ENCODE assay signal across 7 mouse cellular contexts in genomic region chr11:44470432-44471336, GRCm38 (mm10). TPM values are rescaled to one million over a fixed set of nuclear protein-coding genes. Genes with fewer than 3 reads are reported as not detected.
DNase-seq lines count a peak whose midpoint lies in the region; ATAC-seq and TF ChIP-seq lines count a peak whose summit lies in the region.

TSS of gene Ublcp1 (minus strand) at chr11:44470498.

- ATAC-seq in embryonic facial prominence, embryonic 12.5 days (ENCODE audit: insufficient number of reproducible peaks, insufficient read depth, low FRiP score, low TSS enrichment): peak; percentile 88
- ATAC-seq in limb, embryonic 12.5 days (ENCODE audit: insufficient number of reproducible peaks, insufficient read depth, low FRiP score, low TSS enrichment, low read depth): peak; percentile 90
- peak; percentile 96 for ATAC-seq in midbrain, embryonic 15.5 days (replicated peaks)

- peak within 1 kb of the TSS; percentile 78 for H3K4me3 ChIP-seq in embryonic facial prominence, embryonic 12.5 days
- H3K4me3 ChIP-seq in kidney, adult 2 months (ENCODE audit: insufficient read depth, low read depth, low read length): peak within 1 kb of the TSS; percentile 93
- peak within 1 kb of the TSS; percentile 94 for H3K4me3 ChIP-seq in limb, embryonic 12.5 days (replicated peaks)
- peak within 1 kb of the TSS; percentile 94 for H3K4me3 ChIP-seq in midbrain, embryonic 15.5 days
- H3K4me3 ChIP-seq in spleen, adult 2 months (ENCODE audit: extremely low read depth, insufficient read depth, insufficient read length): peak within 1 kb of the TSS; percentile 91

- no peaks in the 10 kb centered on the region for H3K9me3 ChIP-seq in embryonic facial prominence, embryonic 12.5 days
- H3K9me3 ChIP-seq in limb, embryonic 12.5 days: no peaks in the 10 kb centered on the region
- no peaks in the 10 kb centered on the region for H3K9me3 ChIP-seq in midbrain, embryonic 15.5 days

- H3K4me2 ChIP-seq in embryonic facial prominence, embryonic 12.5 days (replicated peaks): peak within 1 kb of the TSS; percentile 82
- peak within 1 kb of the TSS; percentile 92 for H3K4me2 ChIP-seq in limb, embryonic 12.5 days
- peak within 1 kb of the TSS; percentile 91 for H3K4me2 ChIP-seq in midbrain, embryonic 15.5 days

- no peaks in the 10 kb centered on the region for H3K36me3 ChIP-seq in embryonic facial prominence, embryonic 12.5 days
- H3K36me3 ChIP-seq in kidney, adult 2 months (ENCODE audit: control insufficient read depth, insufficient read depth, low read length): no peaks in the 10 kb centered on the region; the same call in 1 of the 2 replicates
- peaks cover 6% of the 10 kb centered on the region; the same call in 1 of the 2 replicates for H3K36me3 ChIP-seq in limb, embryonic 12.5 days
- H3K36me3 ChIP-seq in midbrain, embryonic 15.5 days (replicated peaks): no peaks in the 10 kb centered on the region; the same call in 1 of the 2 replicates
- peaks cover 2% of the 10 kb centered on the region; the same call in 1 of the 2 replicates for H3K36me3 ChIP-seq in spleen, adult 2 months (ENCODE audit: control insufficient read depth, insufficient read depth, low read length)

- peak within 1 kb of the TSS; percentile 81 for H3K27ac ChIP-seq in embryonic facial prominence, embryonic 12.5 days
- peak within 1 kb of the TSS; percentile 93 for H3K27ac ChIP-seq in kidney, adult 2 months (ENCODE audit: insufficient read depth, low read depth, low read length)
- peak within 1 kb of the TSS; percentile 89 for H3K27ac ChIP-seq in limb, embryonic 12.5 days
- H3K27ac ChIP-seq in midbrain, embryonic 15.5 days: peak within 1 kb of the TSS; percentile 87
- H3K27ac ChIP-seq in spleen, adult 2 months (ENCODE audit: insufficient read depth, low read length): peak within 1 kb of the TSS; percentile 98

- DNase-seq in adrenal gland, postnatal 25 days: peak; percentile 91
- peak; percentile 96 to 97 for DNase-seq in heart, adult 18-20 months
- peak; percentile 97 for DNase-seq in kidney, adult 2 months
- peak; percentile 88 to 94 for DNase-seq in spleen, adult 2 months (ENCODE audit: low read depth in 1 of 2, low spot score in 2 of 2)

- H3K4me1 ChIP-seq in embryonic facial prominence, embryonic 12.5 days: peaks cover 10% of the 10 kb centered on the region
- peaks cover 6% of the 10 kb centered on the region; the same call in 1 of the 2 replicates for H3K4me1 ChIP-seq in kidney, adult 2 months (ENCODE audit: control insufficient read depth, insufficient read depth, low read length)
- H3K4me1 ChIP-seq in limb, embryonic 12.5 days (replicated peaks): peaks cover 18% of the 10 kb centered on the region
- H3K4me1 ChIP-seq in midbrain, embryonic 15.5 days: peaks cover 18% of the 10 kb centered on the region
- H3K4me1 ChIP-seq in spleen, adult 2 months (ENCODE audit: control insufficient read depth, insufficient read depth, insufficient read length): peaks cover 13% of the 10 kb centered on the region

- TF ChIP-seq CTCF in kidney, adult 2 months (conservative IDR thresholded peaks at IDR 0.05; ENCODE audit: insufficient read depth, insufficient read length, low read depth, low read length): no peak
- no peak for TF ChIP-seq CTCF in spleen, adult 2 months (IDR thresholded peaks at IDR 0.05; ENCODE audit: extremely low read depth, insufficient read depth, insufficient read length, insufficient replicate concordance)

- H3K9ac ChIP-seq in embryonic facial prominence, embryonic 12.5 days: peak within 1 kb of the TSS; percentile 71
- H3K9ac ChIP-seq in limb, embryonic 12.5 days (replicated peaks): peak within 1 kb of the TSS; percentile 84
- peak within 1 kb of the TSS; percentile 85 for H3K9ac ChIP-seq in midbrain, embryonic 15.5 days

- TF ChIP-seq POLR2A in kidney, adult 2 months (IDR thresholded peaks at IDR 0.05; ENCODE audit: low read depth, low read length): no peak
- peak; percentile 51 for TF ChIP-seq POLR2A in spleen, adult 2 months (IDR thresholded peaks at IDR 0.05; ENCODE audit: low read depth, low read length)

- under 1% methylated on average over 54 of the region's 54 CpGs for WGBS in embryonic facial prominence, embryonic 12.5 days
- under 1% methylated on average over 54 of the region's 54 CpGs for WGBS in kidney, adult 2 months
- WGBS in limb, embryonic 12.5 days: under 1% methylated on average over 54 of the region's 54 CpGs
- WGBS in midbrain, embryonic 15.5 days: 1% methylated on average over 54 of the region's 54 CpGs
- under 1% methylated on average over 54 of the region's 54 CpGs for WGBS in spleen, adult 2 months

- no peaks in the 10 kb centered on the region for H3K27me3 ChIP-seq in embryonic facial prominence, embryonic 12.5 days
- no peaks in the 10 kb centered on the region for H3K27me3 ChIP-seq in kidney, adult 2 months (replicated peaks; ENCODE audit: control insufficient read depth, insufficient read depth, low read length)
- no peaks in the 10 kb centered on the region for H3K27me3 ChIP-seq in limb, embryonic 12.5 days
- H3K27me3 ChIP-seq in midbrain, embryonic 15.5 days (replicated peaks): no peaks in the 10 kb centered on the region
- H3K27me3 ChIP-seq in spleen, adult 2 months (ENCODE audit: control insufficient read depth, insufficient read depth, low read length): no peaks in the 10 kb centered on the region

RNA-seq across cellular contexts. Expression of gene Ublcp1, which starts in this region (rescaled TPM):
- 48.2 and 49.6 TPM in 2 replicates for total RNA-seq in adrenal gland, postnatal 25 days (2021)
- 65.6 and 73.4 TPM in 2 replicates for polyA plus RNA-seq in embryonic facial prominence, embryonic 12.5 days (2016; fragmentation: Nextera tagmentation; extraction: Ambion mirVana)
- total RNA-seq in heart, adult 18-20 months (2021): 10 to 100 TPM; 36.0 to 40.8 TPM
- polyA plus RNA-seq in kidney, adult 2 months (2012; rRNA removed): 18.3 and 18.7 TPM in 2 replicates
- polyA plus RNA-seq in limb, embryonic 12.5 days (2016; fragmentation: Nextera tagmentation; extraction: Ambion mirVana): 73.3 and 76.3 TPM in 2 replicates
- polyA plus RNA-seq in midbrain, embryonic 15.5 days (2015; fragmentation: Nextera tagmentation; extraction: Ambion mirVana): 61.4 and 63.0 TPM in 2 replicates
- polyA plus RNA-seq in spleen, adult 2 months (2012; rRNA removed): 10.7 and 11.4 TPM in 2 replicates

Comparison
In these comparisons a context has a peak if more than half of its experiments do, and no peak if none do; other contexts are left out.
1. Peak in every context shown above with its lines: DNase-seq, ATAC-seq, H3K4me3 ChIP-seq and H3K27ac ChIP-seq.